Mouse (Mus musculus) cerebellum, adult 2 months (tissue): ENCODE measurements around the gene Kifc5b. TPM values are rescaled to one million over a fixed set of nuclear protein-coding genes. Genes with fewer than 3 reads are reported as not detected.
"Not testable (repeated sequence)": the region's sequence is repeated elsewhere in the genome, so short reads cannot be mapped to it uniquely, and the experiment has no call there.

Source experiments
- DNase-seq, 2 experiments: peaks; one replicate each; pipeline ENCODE4 v3.0.0; 2021
- H3K27ac ChIP-seq: fragments of 200-500 bp; 2 replicates; pipeline ENCODE4 v1.5.1; 2012; ENCODE audit warnings: low read length, control low read depth, inconsistent platforms; ENCODE audit not compliant: insufficient read depth
- H3K27me3 ChIP-seq: fragments of 200-500 bp; 2 replicates; pipeline ENCODE4 v1.6.1; 2012; ENCODE audit warnings: inconsistent platforms, mild to moderate bottlenecking, low read length, moderate library complexity; ENCODE audit not compliant: control insufficient read depth, insufficient read depth
- H3K4me1 ChIP-seq: fragments of 200-500 bp; 2 replicates; pipeline ENCODE4 v1.6.1; 2011; ENCODE audit warnings: low read length; ENCODE audit not compliant: control insufficient read depth, insufficient read depth
- H3K4me3 ChIP-seq: fragments of 200-500 bp; replicated peaks from 2 replicates; pipeline ENCODE3; 2011; ENCODE audit warnings: mild to moderate bottlenecking, low read depth, low read length, control low read depth; ENCODE audit not compliant: insufficient read depth
- CTCF ChIP-seq: fragments of 200-500 bp; IDR thresholded peaks from 2 replicates; pipeline ENCODE4 v1.5.1; 2011; ENCODE audit warnings: low read depth, mild to moderate bottlenecking, control low read depth, low read length, moderate library complexity, borderline replicate concordance; ENCODE audit not compliant: insufficient read depth
- POLR2A ChIP-seq: fragments of 200-500 bp; IDR thresholded peaks from 2 replicates; pipeline ENCODE4 v1.6.1; 2011; ENCODE audit warnings: low read length, control low read depth, borderline replicate concordance; ENCODE audit not compliant: insufficient read depth
- WGBS: fragments of 180-500 bp; shearing (Covaris S2); methylation state at CpG from one replicate; pipeline ENCODE4 v1.1.7; 2018; 5-methylcytosine and 5-hydroxymethylcytosine counted together
- polyA plus RNA-seq: library from polyadenylated mRNA; depleted of rRNA; stranded (reverse); fragments of >200 nt; gene quantifications from 2 replicates; pipeline ENCODE4 v1.2.3, GENCODE M21; 2012

Kifc5b gene
- polyA plus RNA-seq, 1 experiment, result 5.9 TPM

DNA sequence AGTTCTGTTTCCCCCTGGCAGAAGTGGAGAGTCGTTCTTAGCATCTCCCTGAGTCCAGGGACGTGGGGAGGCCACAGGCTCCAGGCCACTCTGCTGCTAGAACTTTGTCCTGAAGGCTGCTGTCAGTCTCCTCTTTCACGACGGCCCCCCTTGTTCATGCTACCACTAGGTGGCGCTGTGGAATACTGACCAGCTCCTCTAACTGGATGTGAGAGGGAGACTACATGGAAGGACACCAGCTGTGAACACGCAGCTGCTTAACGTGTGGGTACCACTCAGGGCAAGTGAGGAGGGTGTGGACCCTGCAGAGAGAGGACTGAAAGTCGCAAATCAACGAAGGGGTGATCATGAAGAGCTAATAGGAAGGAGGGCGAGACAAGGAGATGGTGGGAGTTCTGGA, 21.3 kb upstream of the Kifc5b start:
- 10% methylated on average over 10 of the region's 10 CpGs for WGBS
- DNase-seq, result peak; percentile 58 to 68
- H3K4me1 ChIP-seq, result peaks cover 5% of the 10 kb centered on the region

GRCm38 (mm10) chr17:26900916-26901315, 16.0 kb upstream of the Kifc5b start:
- DNase-seq, result no peak
- Histone ChIP-seq H3K4me1 (no peaks in the 10 kb centered on the region), H3K27ac (no peak overlapping the region), H3K27me3 (no peaks in the 10 kb centered on the region), H3K4me3 (no peak overlapping the region)
- TF ChIP-seq CTCF (no peak), POLR2A (no peak)
- 80% methylated on average over 6 of the region's 6 CpGs for WGBS

More for the DNA sequence above, 21.3 kb upstream of the Kifc5b start:
- Histone ChIP-seq H3K27ac (no peak overlapping the region), H3K27me3 (no peaks in the 10 kb centered on the region), H3K4me3 (no peak overlapping the region)
- TF ChIP-seq CTCF (peak; percentile 83), POLR2A (no peak)

- WGBS, result 59% methylated on average over 5 of the region's 5 CpGs
- Histone ChIP-seq H3K27me3 (no peaks in the 10 kb centered on the region), H3K27ac (no peak overlapping the region), H3K4me1 (no peaks in the 10 kb centered on the region), H3K4me3 (no peak overlapping the region)
- no peak for TF ChIP-seq CTCF
- no peak for TF ChIP-seq POLR2A
- DNase-seq, result no peak
These were observed 12.6 kb upstream of the Kifc5b start for GRCm38 (mm10) chr17:26904320-26904719.

- not testable (repeated sequence) for H3K27me3 ChIP-seq, H3K4me1 ChIP-seq, H3K27ac ChIP-seq, H3K4me3 ChIP-seq
- 27% methylated on average over 15 of the region's 15 CpGs for WGBS
- DNase-seq, result peak; percentile 22 to 23
These were observed 9.4 kb upstream of the Kifc5b start for GRCm38 (mm10) chr17:26907506-26907905.

DNA sequence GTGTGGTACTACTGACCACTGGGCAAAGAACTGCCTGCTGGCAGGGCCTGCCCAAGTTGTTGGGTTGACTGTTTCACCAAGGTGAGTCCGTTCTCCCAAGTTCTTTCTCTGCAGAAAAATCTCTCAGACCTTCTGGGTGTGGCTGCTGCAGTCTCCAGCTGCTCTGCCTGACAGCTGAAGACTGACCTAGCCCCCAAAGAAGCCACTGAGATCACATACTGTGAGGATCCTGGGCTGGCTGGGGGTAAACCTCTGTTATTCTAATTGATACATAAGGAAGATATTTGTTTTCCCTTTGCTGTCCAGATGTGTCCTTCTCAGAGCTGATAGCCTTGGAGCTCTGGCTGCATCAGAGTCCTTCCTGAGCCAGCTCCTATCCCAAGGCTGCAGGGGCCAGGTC, 1.6 kb upstream of the Kifc5b start:
- 55% methylated on average over 1 of the region's 1 CpGs for WGBS
- TF ChIP-seq POLR2A, result no peak
- TF ChIP-seq CTCF, result no peak
- no peaks in the 10 kb centered on the region for H3K27me3 ChIP-seq
- no peak overlapping the region for H3K27ac ChIP-seq
- H3K4me3 ChIP-seq, result no peak overlapping the region
- no peaks in the 10 kb centered on the region for H3K4me1 ChIP-seq
- no peak for DNase-seq

DNA sequence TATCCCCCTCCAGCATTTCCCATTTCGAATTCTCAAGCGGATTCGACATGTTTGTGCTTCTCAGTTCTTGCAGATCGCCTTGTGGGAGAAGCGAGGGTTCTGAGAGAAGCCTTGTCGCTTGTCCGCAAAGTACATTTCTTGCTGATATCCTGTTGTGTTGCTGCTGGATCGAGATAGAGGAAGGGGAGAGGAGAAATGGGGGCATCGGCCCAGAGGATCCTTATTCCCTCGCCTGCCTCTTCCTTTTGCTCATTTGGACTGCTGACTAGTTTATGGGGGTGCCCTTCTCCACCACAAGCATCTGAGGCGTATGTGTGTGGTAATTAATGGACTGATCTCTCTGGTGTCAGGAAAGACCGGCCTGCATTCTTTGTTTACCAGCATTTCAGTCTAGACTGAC, 669 bp downstream of the Kifc5b start:
- 4% methylated on average over 12 of the region's 12 CpGs for WGBS
- not testable (repeated sequence) for DNase-seq, H3K4me1 ChIP-seq, H3K27me3 ChIP-seq, H3K27ac ChIP-seq
- H3K4me3 ChIP-seq, result peak overlapping the region; percentile 81

GRCm38 (mm10) chr17:26918343-26918742, 1.5 kb downstream of the Kifc5b start:
- Histone ChIP-seq H3K4me3 (no peak overlapping the region), H3K4me1 (no peaks in the 10 kb centered on the region), H3K27ac (no peak overlapping the region), H3K27me3 (no peaks in the 10 kb centered on the region)
- no peak for DNase-seq
- 76% methylated on average over 2 of the region's 2 CpGs for WGBS
- TF ChIP-seq POLR2A (no peak), CTCF (no peak)

DNA sequence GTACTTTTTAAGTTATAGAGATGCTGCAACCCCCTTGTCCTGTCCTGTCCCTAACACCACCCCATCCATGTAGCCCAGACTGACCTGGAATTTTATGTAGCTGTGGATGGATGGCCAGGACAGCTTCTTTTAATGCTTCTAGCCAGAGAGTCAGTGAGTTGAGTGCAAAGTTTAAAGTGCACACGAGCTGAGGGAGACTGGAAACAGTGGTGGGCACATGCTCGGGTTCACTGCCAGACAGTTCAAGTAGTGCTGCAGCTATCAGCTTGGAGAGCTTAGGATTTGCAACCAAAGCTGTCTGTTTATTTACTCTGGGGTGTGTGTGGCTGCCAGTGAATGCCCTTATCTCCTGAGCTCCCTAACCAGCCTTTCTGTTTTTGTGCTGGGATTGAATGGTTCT, 2.6 kb downstream of the Kifc5b start:
- not testable (repeated sequence) for H3K27me3 ChIP-seq, DNase-seq, H3K4me1 ChIP-seq, H3K27ac ChIP-seq, H3K4me3 ChIP-seq
- WGBS, result 83% methylated on average over 2 of the region's 2 CpGs

- WGBS, result 82% methylated on average over 6 of the region's 6 CpGs
- not testable (repeated sequence) for H3K4me1 ChIP-seq, H3K4me3 ChIP-seq, H3K27me3 ChIP-seq, H3K27ac ChIP-seq, DNase-seq
These were observed 5.5 kb downstream of the Kifc5b start for GRCm38 (mm10) chr17:26922368-26922767.

DNA sequence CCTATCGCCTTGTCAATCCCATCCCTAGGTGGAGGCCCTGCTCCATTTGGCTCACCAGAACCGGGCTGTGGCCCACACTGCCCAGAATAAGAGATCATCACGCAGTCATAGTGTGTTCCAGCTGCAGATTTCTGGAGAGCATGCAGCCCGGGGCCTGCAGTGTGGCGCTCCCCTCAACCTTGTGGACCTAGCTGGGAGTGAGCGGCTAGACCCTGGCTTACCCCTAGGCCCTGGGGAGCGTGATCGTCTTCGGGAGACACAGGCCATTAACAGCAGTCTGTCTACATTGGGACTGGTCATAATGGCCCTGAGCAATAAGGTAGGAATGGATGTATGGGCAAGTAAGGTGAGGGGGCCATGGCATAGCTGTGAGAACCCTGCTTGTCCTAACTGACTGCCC, 8.5 kb downstream of the Kifc5b start:
- 95% methylated on average over 9 of the region's 9 CpGs for WGBS
- DNase-seq, H3K4me3 ChIP-seq, H3K27me3 ChIP-seq, H3K4me1 ChIP-seq, H3K27ac ChIP-seq: not testable (repeated sequence)
